ENCODE assay signal across 13 mouse cellular contexts in genomic region chr1:91096490-91096889, GRCm38 (mm10). TPM values are rescaled to one million over a fixed set of nuclear protein-coding genes. Genes with fewer than 3 reads are reported as not detected.
A peak's percentile ranks its signal among the peaks of the same experiment; 100 is the strongest.
DNase-seq lines count a peak whose midpoint lies in the region; ATAC-seq and TF ChIP-seq lines count a peak whose summit lies in the region.
"Had no signal": no experiment of that assay in that cellular context is flagged by ENCODE, and none has a peak within 500 bp of the region (broad histone marks: within the 10 kb centered on the region; RNA-seq: fewer than 3 reads in every experiment).

No protein-coding gene starts in this region.

- no peaks in the 10 kb centered on the region for H3K36me3 ChIP-seq in ES-Bruce4 (ENCODE audit: control insufficient read depth, insufficient read depth, low read length, poor library complexity, severe bottlenecking)
- H3K36me3 ChIP-seq in thymus, adult 2 months (ENCODE audit: control insufficient read depth, insufficient read depth, low read length), result peaks cover 7% of the 10 kb centered on the region; the same call in 1 of the 2 replicates
- H3K36me3 ChIP-seq: hindbrain, embryonic 12.5 days had no signal

- H3K27ac ChIP-seq in ES-Bruce4 (ENCODE audit: insufficient read depth, low read length), result no peak overlapping the region; the same call in 1 of the 2 replicates
- peak overlapping the region; percentile 94 for H3K27ac ChIP-seq in thymus, adult 2 months (ENCODE audit: control insufficient read depth, insufficient read depth, low read length)
- H3K27ac ChIP-seq: hindbrain, embryonic 12.5 days had no signal

- peak; percentile 51 for ATAC-seq in inflammation-experienced regulatory T-cells, adult 6 months

- no peak for TF ChIP-seq CTCF in ES-Bruce4 (IDR thresholded peaks at IDR 0.05; ENCODE audit: low read depth, low read length)
- no peak for TF ChIP-seq CTCF in thymus, adult 2 months (IDR thresholded peaks at IDR 0.05; ENCODE audit: borderline replicate concordance, control insufficient read depth, extremely low read depth, insufficient read depth, low read length, poor library complexity)

- peak; percentile 55 for DNase-seq in lung, postnatal 36 days
- DNase-seq in lung, postnatal 25 days (ENCODE audit: low spot score), result no peak
- peak; percentile 75 for DNase-seq in thymus, adult 2 months
- no peak for DNase-seq in adrenal gland, adult 2 months
- DNase-seq in urinary bladder, postnatal 10 days (ENCODE audit: low spot score), result no peak
- DNase-seq in cerebellum, adult 11-12 months, result no peak
- DNase-seq: adrenal gland, postnatal 25 days; cerebellum, adult 8-10 months; lung, adult 2 months had no signal

- no peaks in the 10 kb centered on the region for H3K9me3 ChIP-seq in ES-Bruce4 (replicated peaks; ENCODE audit: control insufficient read depth, insufficient read depth, low read length, poor library complexity, severe bottlenecking)
- H3K9me3 ChIP-seq: hindbrain, embryonic 12.5 days had no signal

- 0 out of 2 replicates have a peak, but pooled peaks have one; percentile 17 for TF ChIP-seq EP300 in ES-Bruce4 (IDR thresholded peaks at IDR 0.05; ENCODE audit: insufficient read depth, low read depth, low read length)

- no peak for TF ChIP-seq POLR2A in ES-Bruce4 (IDR thresholded peaks at IDR 0.05; ENCODE audit: insufficient read depth, low read length)
- TF ChIP-seq POLR2A in thymus, adult 2 months (IDR thresholded peaks at IDR 0.05; ENCODE audit: control insufficient read depth, extremely low read depth, insufficient read depth, low read length, poor library complexity), result no peak

- no peak overlapping the region for H3K9ac ChIP-seq in ES-Bruce4 (ENCODE audit: low read depth, poor library complexity, severe bottlenecking)
- H3K9ac ChIP-seq: hindbrain, embryonic 12.5 days had no signal

- H3K4me1 ChIP-seq in ES-Bruce4 (ENCODE audit: control insufficient read depth, insufficient read depth, low read length), result peaks cover 10% of the 10 kb centered on the region
- H3K4me1 ChIP-seq in thymus, adult 2 months (replicated peaks; ENCODE audit: control insufficient read depth, insufficient read depth, low read length), result peaks cover 57% of the 10 kb centered on the region

- no peaks in the 10 kb centered on the region for H3K27me3 ChIP-seq in ES-Bruce4 (ENCODE audit: control insufficient read depth, insufficient read depth, low read length, poor library complexity, severe bottlenecking)
- no peaks in the 10 kb centered on the region for H3K27me3 ChIP-seq in thymus, adult 2 months (ENCODE audit: control insufficient read depth, insufficient read depth, low read length)
- H3K27me3 ChIP-seq: hindbrain, embryonic 12.5 days had no signal

- H3K4me3 ChIP-seq in ES-Bruce4 (ENCODE audit: low read depth, low read length), result no peak overlapping the region
- no peak overlapping the region for H3K4me3 ChIP-seq in thymus, adult 2 months (ENCODE audit: control insufficient read depth, insufficient read depth, low read length)
- H3K4me3 ChIP-seq: hindbrain, embryonic 12.5 days had no signal

- 41% methylated on average over 5 of the region's 5 CpGs for WGBS in thymus, adult 2 months

RNA-seq across cellular contexts. Expression of gene Rbm44, which starts 48.4 kb away (rescaled TPM):
- 8.3 and 11.9 TPM in 2 replicates for polyA plus RNA-seq in ES-Bruce4 (2011; ENCODE audit: insufficient read depth, insufficient read length, low read depth, missing spikeins)
- 1 to 10 TPM in 2 of 3 experiments, not detected in 1; 1.3 to 8.0 TPM for polyA plus RNA-seq in inflammation-experienced regulatory T-cells, adult 6 months (2017; shearing (Covaris generic))
- 0.27 and 0.70 TPM in 2 replicates for polyA plus RNA-seq in thymus, adult 2 months (2012; rRNA removed)
- total RNA-seq in adrenal gland, adult 2 months (2021), result not detected
- polyA plus RNA-seq in adrenal gland, adult 2 months (2012; rRNA removed), result not detected in 2 replicates
- total RNA-seq: gastrocnemius, adult 18-20 months had no signal
- polyA plus RNA-seq: lung, adult 2 months had no signal

Comparison
In these comparisons a context has a peak if more than half of its experiments do, and no peak if none do; other contexts are left out.
1. DNase-seq: peak in lung, postnatal 36 days (single experiment) and thymus, adult 2 months (single experiment); none in lung, postnatal 25 days (single experiment), adrenal gland, adult 2 months (single experiment), urinary bladder, postnatal 10 days (single experiment) and cerebellum, adult 11-12 months (single experiment).